Mouse (Mus musculus) embryonic facial prominence, embryonic 11.5 days (tissue): ENCODE data around the gene Trabd2b. TPM values are rescaled to one million over a fixed set of nuclear protein-coding genes. Genes with fewer than 3 reads are reported as not detected.

Experiments used
- ATAC-seq: fragments of 200-750 bp; cut with Nextera tagmentation; replicated peaks from 2 replicates; pipeline ENCODE4 v1.8.0; 2017; ENCODE audit warnings: low read depth; ENCODE audit not compliant: insufficient number of reproducible peaks, low FRiP score, low TSS enrichment
- DNase-seq: peaks from one replicate; pipeline ENCODE4 v3.0.0-alpha.2; 2015; ENCODE audit warnings: low spot score
- H3K27ac ChIP-seq: fragments of 300-500 bp; sonication (generic); replicated peaks from 2 replicates; pipeline ENCODE4 v1.5.1; 2014; ENCODE audit warnings: mild to moderate bottlenecking, low read depth, low read length, control low read depth
- H3K27me3 ChIP-seq: fragments of 300-500 bp; sonication (generic); 2 replicates; pipeline ENCODE4 v1.6.1; 2014; ENCODE audit warnings: mild to moderate bottlenecking, low read length, moderate library complexity, mixed read lengths; ENCODE audit not compliant: control insufficient read depth, insufficient read depth
- H3K36me3 ChIP-seq: fragments of 300-500 bp; sonication (generic); replicated peaks from 2 replicates; pipeline ENCODE4 v1.6.1; 2014; ENCODE audit warnings: low read depth, mild to moderate bottlenecking, low read length, moderate library complexity, mixed read lengths; ENCODE audit not compliant: control insufficient read depth, insufficient read depth
- H3K4me1 ChIP-seq: fragments of 300-500 bp; sonication (generic); 2 replicates; pipeline ENCODE4 v1.6.1; 2014; ENCODE audit warnings: low read length, mixed read lengths; ENCODE audit not compliant: control insufficient read depth, insufficient read depth
- H3K4me2 ChIP-seq: fragments of 300-500 bp; sonication (generic); 2 replicates; pipeline ENCODE4 v1.6.1; 2014; ENCODE audit warnings: low read depth, mild to moderate bottlenecking, control low read depth, low read length, moderate library complexity
- H3K4me3 ChIP-seq: fragments of 300-500 bp; sonication (generic); 2 replicates; pipeline ENCODE4 v1.5.1; 2014; ENCODE audit warnings: low read depth, low read length, control low read depth
- H3K9ac ChIP-seq: fragments of 300-500 bp; sonication (generic); replicated peaks from 2 replicates; pipeline ENCODE4 v1.6.1; 2014; ENCODE audit warnings: mild to moderate bottlenecking, control low read depth, low read length
- H3K9me3 ChIP-seq: fragments of 300-500 bp; sonication (generic); replicated peaks from 2 replicates; pipeline ENCODE4 v1.6.1; 2016; ENCODE audit warnings: mild to moderate bottlenecking, low read length, inconsistent platforms, mixed read lengths; ENCODE audit not compliant: control insufficient read depth
- WGBS: fragments of 180-500 bp; shearing (Covaris S2); extraction: QIAGEN DNeasy Blood & Tissue Kit; methylation state at CpG from one replicate; pipeline ENCODE4 v1.1.7; 2014; 5-methylcytosine and 5-hydroxymethylcytosine counted together
- polyA plus RNA-seq: library from polyadenylated mRNA; unstranded; fragments of >200 nt; fragmentation: Nextera tagmentation; extraction: Ambion mirVana; gene quantifications from 2 replicates; pipeline ENCODE4 v1.2.1, GENCODE M21; 2014

The Trabd2b gene
- polyA plus RNA-seq, 1 experiment from 2014 or later, result 0.65 TPM

- H3K9me3 ChIP-seq, result no peaks in the 10 kb centered on the region
- no peak overlapping the region for H3K4me2 ChIP-seq
- no peak overlapping the region for H3K27ac ChIP-seq
- no peak overlapping the region for H3K4me3 ChIP-seq
- H3K27me3 ChIP-seq, result no peaks in the 10 kb centered on the region
- ATAC-seq, result no peak
- H3K36me3 ChIP-seq, result no peaks in the 10 kb centered on the region
- no peaks in the 10 kb centered on the region for H3K4me1 ChIP-seq
- H3K9ac ChIP-seq, result no peak overlapping the region
- no peak for DNase-seq
- WGBS, result 78% methylated on average over 4 of the region's 4 CpGs
These were observed 112.8 kb downstream of the Trabd2b start for GRCm38 (mm10) chr4:114519321-114519720.

DNA sequence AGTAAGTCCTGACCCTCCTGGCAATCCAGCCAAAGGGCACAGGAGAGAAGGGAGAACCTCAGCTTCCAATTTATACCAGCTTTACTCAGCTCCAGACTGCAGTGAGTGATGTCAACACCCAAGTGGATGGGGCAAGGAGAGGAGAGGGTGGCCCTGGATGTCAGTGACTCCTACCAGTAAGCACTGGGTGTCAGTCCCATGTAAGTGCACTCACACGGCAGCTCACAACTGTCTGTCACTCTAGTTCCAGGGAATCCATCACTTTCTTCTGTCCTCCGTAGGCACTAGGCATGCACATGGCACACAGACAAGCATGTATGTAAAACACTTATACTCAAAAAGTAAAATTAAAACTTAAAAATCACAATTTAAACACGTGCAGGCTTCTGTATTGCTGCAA, 113.4 kb downstream of the Trabd2b start:
- ATAC-seq, result no peak

GRCm38 (mm10) chr4:114523335-114524188, 117.0 kb downstream of the Trabd2b start:
- no peaks in the 10 kb centered on the region for H3K9me3 ChIP-seq
- H3K27ac ChIP-seq, result no peak overlapping the region
- DNase-seq (no peak), ATAC-seq (no peak)
- no peak overlapping the region for H3K9ac ChIP-seq
- no peaks in the 10 kb centered on the region for H3K27me3 ChIP-seq
- no peak overlapping the region for H3K4me2 ChIP-seq
- H3K36me3 ChIP-seq, result no peaks in the 10 kb centered on the region
- no peak overlapping the region for H3K4me3 ChIP-seq
- 84% methylated on average over 5 of the region's 5 CpGs for WGBS
- no peaks in the 10 kb centered on the region for H3K4me1 ChIP-seq

More for the DNA sequence above, 113.4 kb downstream of the Trabd2b start:
- Histone ChIP-seq H3K27me3 (no peaks in the 10 kb centered on the region), H3K27ac (no peak overlapping the region), H3K4me2 (no peak overlapping the region), H3K4me1 (no peaks in the 10 kb centered on the region), H3K36me3 (no peaks in the 10 kb centered on the region), H3K9ac (no peak overlapping the region), H3K9me3 (no peaks in the 10 kb centered on the region), H3K4me3 (no peak overlapping the region)
- DNase-seq, result no peak
- WGBS, result 80% methylated on average over 3 of the region's 3 CpGs

- H3K27ac ChIP-seq, result no peak overlapping the region
- DNase-seq (no peak), ATAC-seq (no peak)
- H3K4me1 ChIP-seq, result no peaks in the 10 kb centered on the region
- no peak overlapping the region for H3K4me2 ChIP-seq
- WGBS, result 41% methylated on average over 6 of the region's 6 CpGs
- no peaks in the 10 kb centered on the region for H3K36me3 ChIP-seq
- H3K27me3 ChIP-seq, result no peaks in the 10 kb centered on the region
- H3K9me3 ChIP-seq, result no peaks in the 10 kb centered on the region
- no peak overlapping the region for H3K9ac ChIP-seq
- H3K4me3 ChIP-seq, result no peak overlapping the region
These were observed 125.1 kb downstream of the Trabd2b start for GRCm38 (mm10) chr4:114531591-114531990.

- no peak overlapping the region for H3K4me2 ChIP-seq
- H3K36me3 ChIP-seq, result no peaks in the 10 kb centered on the region
- ATAC-seq (no peak), DNase-seq (no peak)
- no peak overlapping the region for H3K27ac ChIP-seq
- H3K9ac ChIP-seq, result no peak overlapping the region
- no peak overlapping the region for H3K4me3 ChIP-seq
- WGBS, result 83% methylated on average over 4 of the region's 4 CpGs
- no peaks in the 10 kb centered on the region for H3K9me3 ChIP-seq
- H3K27me3 ChIP-seq, result no peaks in the 10 kb centered on the region
- no peaks in the 10 kb centered on the region for H3K4me1 ChIP-seq
These were observed 127.6 kb downstream of the Trabd2b start for GRCm38 (mm10) chr4:114533894-114534754.

DNA sequence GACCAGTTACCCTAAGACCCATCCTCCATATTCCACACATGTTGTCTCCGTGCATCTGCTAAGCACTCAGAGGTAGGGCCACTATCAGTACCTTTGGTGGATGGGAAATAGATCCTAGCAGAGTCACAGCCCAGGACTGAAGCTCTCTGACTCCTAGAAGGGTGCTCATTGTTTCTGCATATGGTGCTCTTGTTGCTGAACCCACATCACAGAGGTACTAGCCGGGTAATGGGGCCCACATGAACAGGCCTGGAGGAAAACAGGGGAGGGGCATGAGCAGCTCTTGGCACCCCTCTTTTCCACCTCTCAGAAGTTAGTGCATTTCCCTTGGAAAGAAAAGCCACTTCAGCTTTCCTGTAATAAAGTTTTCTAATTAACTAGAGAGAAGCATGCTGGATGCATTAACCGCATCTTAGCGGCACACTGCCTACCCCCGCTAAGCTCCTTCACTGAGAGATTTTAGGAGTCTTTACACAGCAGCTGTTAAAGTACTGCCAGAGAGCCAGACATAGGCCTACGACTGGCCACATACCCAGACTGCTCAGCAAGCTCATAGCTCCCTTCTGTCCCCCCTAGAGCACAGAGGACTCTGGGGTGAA, 131.0 kb downstream of the Trabd2b start:
- Histone ChIP-seq H3K27ac (no peak overlapping the region), H3K36me3 (no peaks in the 10 kb centered on the region), H3K27me3 (no peaks in the 10 kb centered on the region), H3K4me1 (no peaks in the 10 kb centered on the region), H3K9ac (no peak overlapping the region), H3K9me3 (no peaks in the 10 kb centered on the region), H3K4me3 (no peak overlapping the region), H3K4me2 (no peak overlapping the region)
- WGBS, result 65% methylated on average over 6 of the region's 6 CpGs
- peak; percentile 40 for DNase-seq
- ATAC-seq, result 0 out of 2 replicates have a peak, but pooled peaks have one; percentile 7

DNA sequence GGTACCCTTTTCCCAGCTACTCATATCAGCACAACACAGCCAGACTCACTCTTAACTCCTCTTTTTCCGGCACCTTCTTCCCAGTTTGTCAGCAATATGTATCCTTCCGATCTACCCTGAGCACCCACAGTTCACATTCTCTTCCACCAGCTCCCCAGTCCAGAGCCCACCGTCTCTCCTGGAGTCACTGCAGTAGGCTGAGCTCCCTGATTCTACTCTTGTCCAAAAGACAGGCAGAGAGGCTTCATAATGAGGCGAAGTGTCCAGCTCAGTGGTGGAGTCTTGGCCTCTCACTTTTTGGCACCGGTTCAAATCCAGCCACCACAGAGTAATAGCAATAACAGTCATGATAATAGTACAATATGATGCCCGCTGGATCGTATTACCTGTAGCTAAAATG, 133.5 kb downstream of the Trabd2b start:
- DNase-seq, result no peak

More for the DNA sequence above, 133.5 kb downstream of the Trabd2b start:
- Histone ChIP-seq H3K4me3 (no peak overlapping the region), H3K36me3 (no peaks in the 10 kb centered on the region), H3K27ac (no peak overlapping the region), H3K9me3 (no peaks in the 10 kb centered on the region), H3K9ac (no peak overlapping the region), H3K4me1 (no peaks in the 10 kb centered on the region; the same call in 1 of the 2 replicates), H3K4me2 (no peak overlapping the region), H3K27me3 (no peaks in the 10 kb centered on the region)
- ATAC-seq, result no peak
- 91% methylated on average over 7 of the region's 7 CpGs for WGBS
